Mouse (Mus musculus) heart, adult 2 months (tissue): ENCODE measurements at regions not wholly inside any gene's neighbourhood (a gene's known extent, or its start where the extent isn't known, plus 50 kb on each side); places are given as distances from the start of the nearest gene placed in this dataset.

Experiments
- DNase-seq, 2 experiments: peaks; one replicate each; pipeline ENCODE4 v3.0.0; 2021
- H3K27ac ChIP-seq: fragments of 200-600 bp; 2 replicates; pipeline ENCODE4 v1.8.1; 2022
- H3K27me3 ChIP-seq: fragments of 200-500 bp; 2 replicates; pipeline ENCODE4 v1.6.1; 2012; ENCODE audit warnings: mild to moderate bottlenecking, low read length, inconsistent platforms, mixed read lengths; ENCODE audit not compliant: control insufficient read depth, insufficient read depth
- H3K36me3 ChIP-seq: fragments of 200-500 bp; 2 replicates; pipeline ENCODE4 v1.6.1; 2012; ENCODE audit warnings: low read length, inconsistent platforms; ENCODE audit not compliant: control insufficient read depth, insufficient read depth
- H3K4me1 ChIP-seq: fragments of 200-500 bp; 2 replicates; pipeline ENCODE4 v1.6.1; 2011; ENCODE audit warnings: low read length; ENCODE audit not compliant: control insufficient read depth, insufficient read depth
- H3K4me3 ChIP-seq: fragments of 200-600 bp; 2 replicates; pipeline ENCODE4 v1.8.1; 2022
- H3K79me2 ChIP-seq: fragments of 200-500 bp; replicated peaks from 2 replicates; pipeline ENCODE4 v1.6.1; 2012; ENCODE audit warnings: mild to moderate bottlenecking, inconsistent platforms, low read length, moderate library complexity, mixed read lengths; ENCODE audit not compliant: control insufficient read depth, insufficient read depth
- H3K9ac ChIP-seq: fragments of 200-500 bp; 2 replicates; pipeline ENCODE4 v1.6.1; 2012; ENCODE audit warnings: low read depth, mild to moderate bottlenecking, control low read depth, inconsistent platforms, low read length, mixed read lengths
- CTCF ChIP-seq: fragments of 200-600 bp; IDR thresholded peaks from 2 replicates; pipeline ENCODE4 v1.8.1; 2022; ENCODE audit warnings: antibody characterized with exemption, mild to moderate bottlenecking, moderate library complexity
- EP300 ChIP-seq: fragments of 200-500 bp; IDR thresholded peaks from 2 replicates; pipeline ENCODE4 v1.6.1; 2011; ENCODE audit warnings: low read depth, low read length, control low read depth; ENCODE audit not compliant: insufficient read depth
- POLR2A ChIP-seq: fragments of 200-500 bp; IDR thresholded peaks from 2 replicates; pipeline ENCODE4 v1.6.1; 2011; ENCODE audit warnings: mild to moderate bottlenecking, low read depth, low read length, control low read depth; ENCODE audit not compliant: insufficient read depth
- WGBS: fragments of 180-500 bp; shearing (Covaris S2); methylation state at CpG from one replicate; pipeline ENCODE4 v1.1.7; 2018; 5-methylcytosine and 5-hydroxymethylcytosine counted together
- intact Hi-C: fragments of 180-260 bp; cut with DNase I; formaldehyde crosslinking; loops from one replicate; pipeline ENCODE4 v1.15.1; 2025
- microRNA-seq, 2 experiments: library from miRNA; unstranded; fragments of <30 nt; microRNA quantifications; one replicate each; pipeline ENCODE4 v1.2.0; 2021

DNA sequence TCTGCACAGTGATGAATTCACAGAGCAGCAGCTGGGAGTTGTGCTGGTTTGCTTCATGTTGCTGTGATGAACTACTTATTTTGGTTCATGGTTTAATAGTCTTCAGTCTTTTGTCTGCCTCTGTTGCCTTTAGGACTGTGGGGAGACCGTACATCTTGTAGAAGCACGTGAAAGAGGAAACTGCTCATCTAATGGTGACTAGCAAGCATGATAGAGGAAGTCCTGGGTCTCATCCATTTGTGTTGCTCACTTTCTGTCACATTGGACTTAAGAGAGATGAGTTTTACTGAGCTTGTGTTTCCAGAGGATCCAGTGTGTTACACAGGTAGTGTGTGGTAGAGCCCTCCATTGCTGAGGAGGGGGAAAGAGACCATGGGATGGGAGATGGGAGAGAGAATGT, 67.6 kb upstream of the Prdm1 start:
- Histone ChIP-seq H3K79me2 (no peaks in the 10 kb centered on the region), H3K9ac (no peak overlapping the region), H3K4me3 (no peak overlapping the region), H3K27me3 (no peaks in the 10 kb centered on the region), H3K36me3 (no peaks in the 10 kb centered on the region), H3K4me1 (no peaks in the 10 kb centered on the region; the same call in none of the 2 replicates), H3K27ac (no peak overlapping the region)
- DNase-seq, result no peak
- TF ChIP-seq CTCF (no peak), POLR2A (no peak), EP300 (no peak)
- WGBS, result 58% methylated on average over 2 of the region's 2 CpGs
- intact Hi-C loops, result no loop called here

DNA sequence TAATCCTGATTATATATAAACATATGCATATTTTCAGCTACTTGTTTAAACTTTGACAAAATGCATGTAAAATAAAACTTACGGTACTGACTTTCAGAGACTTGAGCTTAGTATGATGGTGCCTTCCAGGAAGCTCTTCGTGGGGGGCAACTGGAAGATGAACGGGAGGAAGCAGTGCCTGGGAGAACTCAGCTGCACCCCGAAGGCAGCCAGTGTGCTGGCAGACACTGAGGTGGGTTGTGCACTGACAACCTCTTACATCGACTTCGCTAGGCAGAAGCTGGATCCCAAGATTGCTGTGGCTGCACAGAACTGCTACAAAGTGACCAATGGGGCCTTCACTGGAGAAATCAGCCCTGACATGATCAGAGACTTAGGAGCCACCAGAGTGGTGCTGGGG, 61.5 kb upstream of the Prdm1 start:
- intact Hi-C loops, result no loop called here
- H3K27me3 ChIP-seq, result no peaks in the 10 kb centered on the region

DNA sequence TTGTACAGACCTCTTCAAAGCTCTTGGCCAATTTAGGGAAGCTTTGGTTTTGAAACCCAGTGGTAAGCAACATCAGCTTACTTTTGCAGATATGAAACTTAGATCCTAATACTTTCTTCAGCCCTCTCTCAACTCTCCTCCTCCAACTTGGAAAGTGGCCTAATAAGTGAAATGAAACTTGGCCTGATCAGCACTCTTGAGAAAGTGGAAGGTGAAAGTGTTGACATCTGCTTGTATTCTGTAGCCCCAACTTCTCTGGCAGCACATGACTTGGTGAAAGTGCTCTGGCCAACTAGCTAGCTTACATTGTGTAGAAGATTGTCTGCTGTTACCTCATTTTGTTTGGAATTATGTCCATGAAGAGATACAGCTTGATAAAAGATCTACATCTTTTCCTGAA, 61.1 kb upstream of the Prdm1 start:
- H3K36me3 ChIP-seq, result no peaks in the 10 kb centered on the region
- H3K79me2 ChIP-seq, result no peaks in the 10 kb centered on the region
- TF ChIP-seq POLR2A (no peak), CTCF (no peak), EP300 (no peak)
- H3K4me1 ChIP-seq, result no peaks in the 10 kb centered on the region
- H3K9ac ChIP-seq, result no peak overlapping the region
- no peak overlapping the region for H3K27ac ChIP-seq
- H3K27me3 ChIP-seq, result no peaks in the 10 kb centered on the region
- H3K4me3 ChIP-seq, result no peak overlapping the region
- intact Hi-C loops, result no loop called here
- peak in 1 of 2 experiments; percentile 37 for DNase-seq

More for the DNA sequence above, 61.5 kb upstream of the Prdm1 start:
- Histone ChIP-seq H3K4me1 (no peaks in the 10 kb centered on the region), H3K4me3 (no peak overlapping the region), H3K79me2 (no peaks in the 10 kb centered on the region), H3K36me3 (no peaks in the 10 kb centered on the region), H3K27ac (no peak overlapping the region), H3K9ac (no peak overlapping the region)
- DNase-seq, result no peak
- TF ChIP-seq POLR2A, result no peak
- no peak for TF ChIP-seq CTCF
- TF ChIP-seq EP300, result no peak
- 77% methylated on average over 6 of the region's 6 CpGs for WGBS

DNA sequence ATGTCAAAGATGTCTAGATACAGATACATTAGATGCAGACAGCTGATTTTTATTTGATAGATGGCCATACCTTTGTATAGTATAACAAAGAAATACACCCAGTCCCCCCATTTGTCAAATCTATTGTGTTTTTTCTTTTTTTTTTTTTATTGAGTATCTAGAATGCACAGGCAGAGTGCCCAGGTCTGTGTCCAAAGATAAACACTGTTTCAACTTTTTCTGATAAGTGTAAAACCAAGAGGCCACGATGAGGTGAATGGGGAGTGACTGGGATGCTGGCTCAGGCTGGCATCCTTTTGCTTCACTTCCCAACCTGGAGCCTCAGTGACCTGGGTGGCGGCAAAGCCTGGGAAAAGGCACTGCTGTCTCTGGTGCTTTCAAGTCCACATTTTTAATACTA, 54.4 kb upstream of the Prdm1 start:
- TF ChIP-seq EP300, result no peak
- no peak for TF ChIP-seq CTCF
- TF ChIP-seq POLR2A, result no peak
- no peaks in the 10 kb centered on the region for H3K79me2 ChIP-seq
- no peaks in the 10 kb centered on the region for H3K27me3 ChIP-seq
- H3K4me3 ChIP-seq, result no peak overlapping the region
- intact Hi-C loops, result no loop called here
- no peaks in the 10 kb centered on the region for H3K4me1 ChIP-seq
- DNase-seq, result no peak
- H3K9ac ChIP-seq, result no peak overlapping the region
- WGBS, result 62% methylated on average over 2 of the region's 2 CpGs
- H3K27ac ChIP-seq, result no peak overlapping the region
- no peaks in the 10 kb centered on the region for H3K36me3 ChIP-seq

Small RNA genes in the stretch of these regions (microRNA-seq; reads per million reads assigned to microRNA genes)
- 0 reads per million in 2 experiments for gene Gm24271
